In the genomic region with DNA sequence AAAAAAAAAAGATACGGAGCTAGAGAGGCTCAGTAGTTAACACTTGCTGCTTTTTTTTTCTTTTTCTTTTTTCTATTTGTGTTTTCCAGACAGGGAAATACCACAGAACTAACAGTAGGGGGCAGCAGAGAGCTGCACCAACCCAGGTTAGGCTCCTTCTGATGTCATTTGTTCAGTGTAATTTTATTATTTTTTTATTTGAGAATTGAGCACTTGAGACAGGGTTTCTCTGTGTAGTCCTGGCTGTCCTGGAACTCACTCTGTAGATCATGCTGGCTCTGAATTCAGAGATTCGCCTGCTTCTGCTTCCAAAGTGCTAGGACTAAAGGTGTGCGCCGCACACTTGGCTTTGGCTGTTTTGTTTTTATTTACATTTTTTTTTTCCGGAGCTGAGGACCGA, we compare ENCODE assay signal across 10 mouse cellular contexts. TPM values are rescaled to one million over a fixed set of nuclear protein-coding genes. Genes with fewer than 3 reads are reported as not detected.
DNase-seq lines count a peak whose midpoint lies in the region; ATAC-seq and TF ChIP-seq lines count a peak whose summit lies in the region.
"Had no signal": no experiment of that assay in that cellular context is flagged by ENCODE, and none has a peak within 500 bp of the region (broad histone marks: within the 10 kb centered on the region; RNA-seq: fewer than 3 reads in every experiment).

No protein-coding gene starts in this region.

- H3K36me3 ChIP-seq in kidney, adult 2 months (ENCODE audit: control insufficient read depth, insufficient read depth, low read length): no peaks in the 10 kb centered on the region
- H3K36me3 ChIP-seq in E14TG2a.4 (ENCODE audit: insufficient read depth, low read length): no peaks in the 10 kb centered on the region
- H3K36me3 ChIP-seq: embryonic facial prominence, embryonic 15.5 days; midbrain, embryonic 13.5 days had no signal

- no peak for DNase-seq in kidney, adult 2 months
- no peak for DNase-seq in kidney, postnatal 10 days
- DNase-seq in B cell, adult 2 months: peak; percentile 65 to 67
- no peak for DNase-seq in spleen, postnatal 14 days (ENCODE audit: low spot score in 2 of 2)
- no peak for DNase-seq in adrenal gland, adult 8-10 months

- H3K4me3 ChIP-seq in kidney, adult 2 months (ENCODE audit: insufficient read depth, low read depth, low read length): no peak overlapping the region
- no peak overlapping the region for H3K4me3 ChIP-seq in E14TG2a.4 (replicated peaks; ENCODE audit: low read length)
- H3K4me3 ChIP-seq: embryonic facial prominence, embryonic 15.5 days; midbrain, embryonic 13.5 days had no signal

- H3K4me1 ChIP-seq in kidney, adult 2 months (ENCODE audit: control insufficient read depth, insufficient read depth, low read length): no peaks in the 10 kb centered on the region
- H3K4me1 ChIP-seq in E14TG2a.4 (replicated peaks; ENCODE audit: low read depth, low read length): peaks cover 34% of the 10 kb centered on the region

- H3K9me3 ChIP-seq in E14TG2a.4 (ENCODE audit: low read length): no peaks in the 10 kb centered on the region
- H3K9me3 ChIP-seq: embryonic facial prominence, embryonic 15.5 days; midbrain, embryonic 13.5 days had no signal

- ATAC-seq in erythroblast, adult 5-6 weeks (replicated peaks; ENCODE audit: low FRiP score, poor library complexity, severe bottlenecking): peak; percentile 70; the same call in 1 of the 2 replicates

- H3K27me3 ChIP-seq in kidney, adult 2 months (replicated peaks; ENCODE audit: control insufficient read depth, insufficient read depth, low read length): no peaks in the 10 kb centered on the region
- H3K27me3 ChIP-seq in E14TG2a.4 (ENCODE audit: insufficient read depth, low read length): no peaks in the 10 kb centered on the region
- H3K27me3 ChIP-seq: embryonic facial prominence, embryonic 15.5 days; midbrain, embryonic 13.5 days had no signal

- no peak overlapping the region for H3K27ac ChIP-seq in kidney, adult 2 months (ENCODE audit: insufficient read depth, low read depth, low read length)
- H3K27ac ChIP-seq: embryonic facial prominence, embryonic 15.5 days; midbrain, embryonic 13.5 days had no signal

- no peak for TF ChIP-seq POLR2A in kidney, adult 2 months (IDR thresholded peaks at IDR 0.05; ENCODE audit: low read depth, low read length)

- TF ChIP-seq CTCF in kidney, adult 2 months (conservative IDR thresholded peaks at IDR 0.05; ENCODE audit: insufficient read depth, insufficient read length, low read depth, low read length): peak; percentile 64
- TF ChIP-seq CTCF in E14TG2a.4 (conservative IDR thresholded peaks at IDR 0.05; ENCODE audit: low read length): peak; percentile 69

- WGBS in kidney, adult 2 months: 64% methylated on average over 6 of the region's 6 CpGs

RNA-seq across cellular contexts. Expression of gene Nmur1, which starts 9.7 kb away (rescaled TPM):
- polyA plus RNA-seq in kidney, adult 2 months (2012; rRNA removed): 0.19 and 0.23 TPM in 2 replicates
- total RNA-seq in erythroblast, adult 5-6 weeks (2015; ENCODE audit: low replicate concordance): not detected in 2 replicates
- total RNA-seq in erythroblast, adult 5-6 weeks (2017; ENCODE audit: low replicate concordance): not detected in 2 replicates
- not detected for total RNA-seq in adrenal gland, adult 8-10 months (2022)
- polyA plus RNA-seq: embryonic facial prominence, embryonic 15.5 days; midbrain, embryonic 13.5 days had no signal

RNA-seq across cellular contexts. Expression of gene Tex44, which starts 9.8 kb away (rescaled TPM):
- not detected in 2 replicates for polyA plus RNA-seq in kidney, adult 2 months (2012; rRNA removed)
- total RNA-seq in erythroblast, adult 5-6 weeks (2015; ENCODE audit: low replicate concordance): not detected in 2 replicates
- total RNA-seq in erythroblast, adult 5-6 weeks (2017; ENCODE audit: low replicate concordance): not detected in 2 replicates
- total RNA-seq in adrenal gland, adult 8-10 months (2022): not detected
- polyA plus RNA-seq: embryonic facial prominence, embryonic 15.5 days; kidney, embryonic 16.5 days; midbrain, embryonic 13.5 days had no signal

RNA-seq across cellular contexts. Expression of gene Ncl, which starts 57.1 kb away (rescaled TPM):
- 7.2 and 10.4 TPM in 2 replicates for polyA plus RNA-seq in kidney, adult 2 months (2012; rRNA removed)
- total RNA-seq in erythroblast, adult 5-6 weeks (2015; ENCODE audit: low replicate concordance): 120 and 123 TPM in 2 replicates
- total RNA-seq in erythroblast, adult 5-6 weeks (2017; ENCODE audit: low replicate concordance): 80.3 and 144 TPM in 2 replicates
- total RNA-seq in adrenal gland, adult 8-10 months (2022): 100 to 1,000 TPM; 181 to 250 (median 204) TPM

Comparison
In these comparisons a context has a peak if more than half of its experiments do, and no peak if none do; other contexts are left out.
1. DNase-seq: peak in B cell, adult 2 months (2 of 2); none in kidney, adult 2 months (single experiment), kidney, postnatal 10 days (single experiment), spleen, postnatal 14 days (0 of 2) and adrenal gland, adult 8-10 months (single experiment).